Mouse (Mus musculus) liver, embryonic 16.5 days (tissue): ENCODE data around the gene Atp7a. TPM values are rescaled to one million over a fixed set of nuclear protein-coding genes. Genes with fewer than 3 reads are reported as not detected.

Experiments used
- ATAC-seq: fragments of 200-750 bp; cut with Nextera tagmentation; 2 replicates; pipeline ENCODE4 v1.8.0; 2017; ENCODE audit warnings: low read depth, mild to moderate bottlenecking, moderate number of reproducible peaks, moderate library complexity
- H3K27ac ChIP-seq: fragments of 300-500 bp; sonication (generic); 2 replicates; pipeline ENCODE4 v1.5.1; 2014; ENCODE audit warnings: mild to moderate bottlenecking, low read length
- H3K27me3 ChIP-seq: fragments of 300-500 bp; sonication (generic); 2 replicates; pipeline ENCODE4 v1.6.1; 2014; ENCODE audit warnings: low read depth, low read length, mixed read lengths; ENCODE audit not compliant: control insufficient read depth, insufficient read depth
- H3K36me3 ChIP-seq: fragments of 300-500 bp; sonication (generic); 2 replicates; pipeline ENCODE4 v1.6.1; 2014; ENCODE audit warnings: mild to moderate bottlenecking; ENCODE audit not compliant: control insufficient read depth, insufficient read depth
- H3K4me1 ChIP-seq: fragments of 300-500 bp; sonication (generic); 2 replicates; pipeline ENCODE4 v1.6.1; 2014; ENCODE audit warnings: low read depth, low read length, mixed read lengths; ENCODE audit not compliant: control insufficient read depth
- H3K4me2 ChIP-seq: fragments of 300-500 bp; sonication (generic); 2 replicates; pipeline ENCODE4 v1.6.1; 2014; ENCODE audit warnings: low read depth, low read length, mixed read lengths
- H3K4me3 ChIP-seq: fragments of 300-500 bp; sonication (generic); 2 replicates; pipeline ENCODE4 v1.5.1; 2014; ENCODE audit warnings: low read depth, mild to moderate bottlenecking, low read length
- H3K9ac ChIP-seq: fragments of 300-500 bp; sonication (generic); 2 replicates; pipeline ENCODE4 v1.6.1; 2014; ENCODE audit warnings: low read depth, low read length
- H3K9me3 ChIP-seq: fragments of 300-500 bp; sonication (generic); replicated peaks from 2 replicates; pipeline ENCODE4 v1.6.1; 2016; ENCODE audit warnings: low read length; ENCODE audit not compliant: control insufficient read depth
- WGBS: fragments of 180-500 bp; shearing (Covaris S2); extraction: QIAGEN DNeasy Blood & Tissue Kit; methylation state at CpG from one replicate; pipeline ENCODE4 v1.1.7; 2014; ENCODE audit not compliant: insufficient replicate concordance; 5-methylcytosine and 5-hydroxymethylcytosine counted together
- polyA plus RNA-seq: library from polyadenylated mRNA; unstranded; fragments of >200 nt; fragmentation: Nextera tagmentation; extraction: Ambion mirVana; gene quantifications from 2 replicates; pipeline ENCODE4 v1.2.1, GENCODE M21; 2015

Gene Atp7a
- polyA plus RNA-seq, 1 experiment from 2014 or later = 14.7 TPM

DNA sequence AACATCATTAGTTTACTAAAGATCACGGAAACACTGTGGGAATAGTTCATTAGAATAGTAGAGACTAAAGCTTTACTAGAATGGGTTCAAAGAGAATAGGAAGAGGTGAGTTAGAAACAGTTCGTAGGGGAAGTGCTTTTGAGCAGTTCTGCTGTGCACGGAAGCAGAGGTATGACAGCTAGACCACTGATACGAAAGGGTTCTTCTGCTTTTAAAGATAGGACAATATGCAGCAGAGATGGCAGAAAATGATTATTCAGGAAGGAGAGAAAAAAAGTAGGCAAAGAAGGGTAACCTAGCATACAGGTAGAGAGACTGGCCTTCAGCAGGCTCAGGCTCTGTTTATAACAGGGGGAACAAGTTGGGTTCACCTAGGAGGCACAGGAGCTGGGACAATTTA lies 86.8 kb downstream of the Atp7a start:
- Histone ChIP-seq H3K4me3 (no peak overlapping the region), H3K4me1 (no peaks in the 10 kb centered on the region), H3K36me3 (no peaks in the 10 kb centered on the region; the same call in 1 of the 2 replicates), H3K9ac (no peak overlapping the region), H3K27ac (no peak overlapping the region), H3K9me3 (no peaks in the 10 kb centered on the region), H3K27me3 (no peaks in the 10 kb centered on the region), H3K4me2 (no peak overlapping the region)
- ATAC-seq = no peak
- WGBS = 41% methylated on average over 4 of the region's 4 CpGs

GRCm38 (mm10) chrX:106114674-106115073 lies 87.6 kb downstream of the Atp7a start:
- no peak overlapping the region for H3K27ac ChIP-seq
- 64% methylated on average over 1 of the region's 1 CpGs for WGBS

GRCm38 (mm10) chrX:106122823-106123222 lies 95.7 kb downstream of the Atp7a start:
- Histone ChIP-seq H3K27me3 (no peaks in the 10 kb centered on the region), H3K9ac (no peak overlapping the region), H3K27ac (no peak overlapping the region), H3K4me2 (no peak overlapping the region), H3K9me3 (no peaks in the 10 kb centered on the region), H3K36me3 (no peaks in the 10 kb centered on the region), H3K4me3 (no peak overlapping the region), H3K4me1 (no peaks in the 10 kb centered on the region)
- ATAC-seq = no peak
- 78% methylated on average over 2 of the region's 2 CpGs for whole genome bisulfite sequencing

More at GRCm38 (mm10) chrX:106114674-106115073, 87.6 kb downstream of the Atp7a start:
- H3K27me3 ChIP-seq = no peaks in the 10 kb centered on the region
- H3K4me2 ChIP-seq = no peak overlapping the region
- no peak overlapping the region for H3K4me3 ChIP-seq
- ATAC-seq = peak; percentile 54
- H3K9me3 ChIP-seq = no peaks in the 10 kb centered on the region
- no peaks in the 10 kb centered on the region; the same call in 1 of the 2 replicates for H3K36me3 ChIP-seq
- no peaks in the 10 kb centered on the region for H3K4me1 ChIP-seq
- H3K9ac ChIP-seq = no peak overlapping the region

DNA sequence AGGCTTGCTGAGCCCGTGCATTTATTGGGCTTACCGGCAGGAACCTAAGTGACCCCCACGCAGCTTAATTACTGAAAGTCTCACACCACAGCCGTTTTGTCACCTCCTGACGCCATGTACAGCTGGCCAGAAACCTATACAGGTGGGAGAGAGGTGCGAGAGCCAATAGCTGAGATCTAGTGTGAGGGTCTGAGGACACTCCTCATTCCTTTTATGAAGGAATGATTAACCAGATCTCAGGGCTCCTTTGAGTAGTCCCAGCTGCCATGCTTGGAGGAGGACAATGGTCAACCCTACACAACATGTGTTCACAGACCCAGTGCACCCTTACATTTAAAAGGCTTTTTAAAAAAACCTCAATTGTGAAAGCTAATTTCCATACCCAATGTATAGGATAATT lies 101.2 kb downstream of the Atp7a start:
- H3K27ac ChIP-seq = no peak overlapping the region
- no peaks in the 10 kb centered on the region for H3K27me3 ChIP-seq
- H3K4me3 ChIP-seq = no peak overlapping the region
- WGBS = 70% methylated on average over 6 of the region's 6 CpGs
- H3K4me1 ChIP-seq = no peaks in the 10 kb centered on the region
- no peaks in the 10 kb centered on the region for H3K36me3 ChIP-seq
- ATAC-seq = no peak
- H3K9me3 ChIP-seq = no peaks in the 10 kb centered on the region
- H3K4me2 ChIP-seq = no peak overlapping the region
- H3K9ac ChIP-seq = no peak overlapping the region

- Histone ChIP-seq H3K4me1 (no peaks in the 10 kb centered on the region), H3K4me2 (no peak overlapping the region), H3K27me3 (no peaks in the 10 kb centered on the region), H3K4me3 (no peak overlapping the region), H3K36me3 (no peaks in the 10 kb centered on the region), H3K9me3 (no peaks in the 10 kb centered on the region), H3K9ac (no peak overlapping the region), H3K27ac (no peak overlapping the region)
- ATAC-seq = no peak
- WGBS = 62% methylated on average over 4 of the region's 4 CpGs
Measured at GRCm38 (mm10) chrX:106129877-106130276, 102.8 kb downstream of the Atp7a start.

DNA sequence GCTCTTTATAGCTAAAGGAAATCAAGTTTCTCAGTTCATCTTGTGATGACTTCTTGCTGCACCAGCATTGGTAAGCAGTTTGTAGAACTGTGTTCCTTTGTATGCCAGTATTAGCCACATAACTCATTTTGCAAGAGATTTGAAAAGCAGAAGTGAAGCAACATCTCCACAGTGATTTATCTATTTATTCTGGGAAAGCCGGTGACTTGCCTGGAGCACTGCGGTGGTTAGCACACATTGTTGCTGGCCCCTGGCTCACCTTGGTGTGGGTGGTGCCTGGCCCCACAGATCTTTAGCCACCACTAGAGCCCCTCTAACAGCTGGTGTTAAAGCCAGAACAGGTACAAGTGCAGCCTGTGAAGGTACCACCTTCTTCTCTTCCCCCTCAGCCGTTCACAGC lies 107.8 kb downstream of the Atp7a start:
- H3K9me3 ChIP-seq = no peaks in the 10 kb centered on the region
- no peaks in the 10 kb centered on the region for H3K27me3 ChIP-seq
- 0 out of 2 replicates have a peak overlapping the region, but pooled peaks have one; percentile 44 for H3K27ac ChIP-seq
- H3K9ac ChIP-seq = no peak overlapping the region
- no peaks in the 10 kb centered on the region for H3K36me3 ChIP-seq
- 41% methylated on average over 3 of the region's 3 CpGs for WGBS
- no peaks in the 10 kb centered on the region for H3K4me1 ChIP-seq
- ATAC-seq = peak; percentile 30; the same call in 1 of the 2 replicates
- H3K4me2 ChIP-seq = no peak overlapping the region
- no peak overlapping the region for H3K4me3 ChIP-seq

- Histone ChIP-seq H3K36me3 (no peaks in the 10 kb centered on the region), H3K4me3 (no peak overlapping the region), H3K9ac (no peak overlapping the region), H3K27ac (no peak overlapping the region), H3K9me3 (no peaks in the 10 kb centered on the region), H3K27me3 (no peaks in the 10 kb centered on the region), H3K4me2 (0 out of 2 replicates have a peak overlapping the region, but pooled peaks have one; percentile 9), H3K4me1 (no peaks in the 10 kb centered on the region)
- WGBS = 55% methylated on average over 4 of the region's 4 CpGs
- no peak; the same call in 1 of the 2 replicates for ATAC-seq
Measured at GRCm38 (mm10) chrX:106135484-106135883, 108.4 kb downstream of the Atp7a start.

GRCm38 (mm10) chrX:106135916-106136575 lies 109.0 kb downstream of the Atp7a start:
- ATAC-seq = no peak
- H3K9me3 ChIP-seq = no peaks in the 10 kb centered on the region
- no peak overlapping the region for H3K4me3 ChIP-seq
- 0 out of 2 replicates have a peak overlapping the region, but pooled peaks have one; percentile 0 for H3K27ac ChIP-seq
- no peaks in the 10 kb centered on the region for H3K4me1 ChIP-seq
- WGBS = 25% methylated on average over 12 of the region's 12 CpGs
- peak overlapping the region; percentile 9; the same call in 1 of the 2 replicates for H3K4me2 ChIP-seq
- H3K9ac ChIP-seq = no peak overlapping the region
- H3K36me3 ChIP-seq = no peaks in the 10 kb centered on the region
- H3K27me3 ChIP-seq = no peaks in the 10 kb centered on the region

GRCm38 (mm10) chrX:106139309-106140070 lies 112.4 kb downstream of the Atp7a start:
- H3K9me3 ChIP-seq = no peaks in the 10 kb centered on the region
- H3K4me2 ChIP-seq = no peak overlapping the region
- no peaks in the 10 kb centered on the region for H3K27me3 ChIP-seq
- no peaks in the 10 kb centered on the region for H3K36me3 ChIP-seq
- no peaks in the 10 kb centered on the region for H3K4me1 ChIP-seq
- H3K27ac ChIP-seq = no peak overlapping the region
- no peak for ATAC-seq
- no peak overlapping the region for H3K9ac ChIP-seq
- no peak overlapping the region for H3K4me3 ChIP-seq
- WGBS = 54% methylated on average over 13 of the region's 13 CpGs
